Mouse (Mus musculus): ENCODE data around the gene Notum.
"Not testable (repeated sequence)": the region's sequence is repeated elsewhere in the genome, so short reads cannot be mapped to it uniquely, and the experiment has no call there.

Notum gene

DNA sequence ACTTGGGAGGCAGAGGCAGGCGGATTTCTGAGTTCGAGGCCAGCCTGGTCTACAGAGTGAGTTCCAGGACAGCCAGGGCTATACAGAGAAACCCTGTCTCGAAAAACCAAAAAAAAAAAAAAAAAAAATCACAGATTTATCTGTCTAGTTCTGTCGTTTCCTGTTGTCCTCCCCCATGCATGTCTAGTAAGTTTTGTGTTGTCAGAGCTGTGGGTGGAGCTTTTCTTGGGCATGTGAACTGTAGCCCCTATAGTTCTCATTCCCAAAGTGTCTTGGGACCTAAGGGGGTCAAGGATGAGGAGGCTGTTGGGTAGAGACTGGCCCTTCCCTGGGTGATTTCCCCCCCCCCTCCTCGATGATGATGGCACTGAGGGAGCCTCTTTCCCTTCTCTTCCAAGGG, 14.9 kb upstream of the Notum start:
- DNase-seq (ENCODE audit: low spot score) = not testable (repeated sequence)

DNA sequence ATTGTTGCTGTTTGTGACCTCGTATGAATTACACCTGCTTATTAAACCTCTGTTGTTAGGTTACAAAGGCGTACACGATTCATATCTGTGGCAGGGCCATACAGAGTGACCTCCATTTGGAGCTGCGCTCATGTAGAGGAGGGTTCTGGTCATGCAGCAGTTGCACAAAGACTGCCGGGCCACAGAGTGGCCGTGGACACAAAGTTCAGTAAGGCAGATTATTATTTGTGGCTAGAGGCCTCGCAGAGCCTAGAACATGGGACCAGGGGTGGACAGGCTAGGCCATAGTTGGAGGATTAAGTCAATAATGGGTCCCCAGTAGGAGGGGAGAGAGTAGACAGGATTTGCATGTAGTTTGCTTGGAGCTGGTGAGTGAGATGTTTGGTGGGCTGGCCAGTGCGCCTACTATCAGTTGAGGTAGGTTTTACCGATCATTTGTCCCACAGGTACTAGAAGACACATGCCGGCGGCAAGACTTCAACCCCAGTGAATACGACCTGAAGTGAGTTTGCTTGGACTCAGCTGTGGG, 12.7 kb upstream of the Notum start:
- DNase-seq (ENCODE audit: low spot score) = no peak

DNA sequence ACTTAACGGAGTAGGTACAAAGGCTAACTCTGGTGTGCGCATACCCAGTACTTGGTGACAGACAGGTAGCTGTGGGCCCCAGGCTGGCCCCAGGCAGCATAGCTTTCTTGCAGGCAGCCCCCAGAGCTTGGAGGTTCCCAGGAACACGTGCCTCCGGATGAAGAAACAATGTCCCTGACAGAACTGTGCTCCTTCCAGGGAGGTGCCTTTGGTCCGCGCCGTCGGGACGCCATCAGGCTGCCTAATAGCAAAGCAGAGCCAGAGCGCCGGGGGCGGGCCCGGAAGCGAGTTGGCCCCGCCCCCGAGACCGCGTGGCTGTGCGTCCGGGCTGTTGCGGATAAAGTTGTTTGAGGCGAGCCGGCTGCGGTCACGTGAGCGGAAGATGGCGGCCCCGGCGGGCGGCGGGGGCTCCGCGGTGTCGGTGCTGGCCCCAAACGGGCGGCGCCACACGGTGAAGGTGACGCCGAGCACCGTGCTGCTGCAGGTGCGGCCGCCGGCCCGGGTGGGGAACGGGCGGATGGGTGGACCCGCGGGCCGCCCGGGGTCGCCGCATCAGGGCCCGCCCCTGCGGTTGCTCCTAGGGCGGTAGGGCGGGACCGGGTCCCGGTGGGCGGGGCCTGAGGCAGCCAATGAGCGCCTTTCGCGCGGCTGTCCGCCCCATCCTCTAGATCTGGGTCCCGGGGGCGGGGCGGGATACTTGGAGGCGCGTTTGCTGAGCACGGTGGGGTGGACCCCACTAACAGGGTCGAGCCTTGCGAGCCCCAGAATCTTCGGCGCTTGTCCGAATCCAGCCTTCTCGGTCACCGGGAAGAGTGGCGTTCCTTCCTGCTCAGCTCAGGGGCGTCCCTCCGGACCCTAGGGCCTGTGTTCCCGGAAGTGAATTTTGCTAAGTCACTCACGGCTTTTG, 12.0 kb upstream of the Notum start, which contains the start of gene Aspscr1:
Gene Aspscr1 (plus strand): TSS at position 287 of the 907 bp plus-strand sequence.
- peak; percentile 82 for DNase-seq (ENCODE audit: low spot score)

DNA sequence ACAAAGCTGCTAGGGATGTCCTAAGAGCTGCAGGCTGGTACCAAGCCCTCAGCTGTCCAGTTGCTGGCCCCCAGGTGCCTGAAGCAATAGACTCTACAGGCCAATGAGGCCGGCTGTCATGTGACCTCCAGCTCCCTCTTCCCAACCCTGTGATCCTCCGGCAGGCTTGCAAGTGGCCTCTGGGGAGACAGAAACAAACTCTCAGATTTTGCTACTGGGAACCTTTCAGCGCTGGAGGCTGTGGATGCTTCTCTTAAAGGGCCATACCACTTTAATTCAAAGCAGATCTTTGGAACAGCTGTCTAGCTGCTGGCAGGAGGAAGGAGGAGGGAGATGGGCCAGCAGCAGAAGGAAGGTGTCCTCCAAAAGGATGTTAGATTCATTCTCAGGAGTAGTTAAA, 5.6 kb upstream of the Notum start:
- no peak for DNase-seq (ENCODE audit: low spot score)

DNA sequence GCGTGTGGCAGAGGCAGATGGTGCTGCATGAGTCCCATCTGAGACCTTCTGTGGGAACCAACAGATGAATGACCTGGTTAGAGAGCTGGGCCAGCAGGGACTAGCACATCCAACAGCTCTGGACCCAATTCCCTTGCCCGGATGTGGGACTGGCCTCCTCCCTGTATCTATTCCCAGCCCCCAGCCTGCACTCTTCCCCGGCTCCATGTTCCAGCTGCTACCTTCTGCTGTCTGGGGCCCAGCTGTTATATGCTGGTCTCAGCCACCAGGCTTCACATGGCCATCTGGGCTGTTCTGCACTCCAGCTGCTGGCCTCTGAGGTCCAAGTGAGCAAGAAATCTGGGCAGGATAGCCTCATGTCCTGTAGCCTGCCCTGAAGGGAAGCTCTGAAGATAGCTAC, 4.4 kb upstream of the Notum start:
- DNase-seq (ENCODE audit: low spot score) = no peak

DNA sequence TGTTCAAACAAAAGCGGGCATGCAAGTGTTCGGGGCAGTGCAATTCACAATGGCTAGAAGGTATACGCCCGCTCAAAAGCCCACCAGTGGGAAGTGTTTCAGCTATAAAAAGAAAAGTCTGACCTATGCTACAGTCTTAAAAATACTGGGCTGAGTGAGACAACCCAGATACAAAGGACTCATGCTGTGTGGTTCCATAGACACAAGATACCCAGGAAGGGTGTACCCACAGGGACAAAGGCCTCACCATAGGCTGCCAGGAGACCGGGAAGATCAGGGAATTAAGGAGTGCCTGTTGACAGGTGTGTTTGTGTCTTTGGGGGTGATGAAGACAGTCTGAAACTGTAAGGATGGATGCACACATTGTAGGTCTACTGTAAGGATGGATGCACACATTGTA, 2.7 kb upstream of the Notum start:
- DNase-seq (ENCODE audit: low spot score) = no peak

DNA sequence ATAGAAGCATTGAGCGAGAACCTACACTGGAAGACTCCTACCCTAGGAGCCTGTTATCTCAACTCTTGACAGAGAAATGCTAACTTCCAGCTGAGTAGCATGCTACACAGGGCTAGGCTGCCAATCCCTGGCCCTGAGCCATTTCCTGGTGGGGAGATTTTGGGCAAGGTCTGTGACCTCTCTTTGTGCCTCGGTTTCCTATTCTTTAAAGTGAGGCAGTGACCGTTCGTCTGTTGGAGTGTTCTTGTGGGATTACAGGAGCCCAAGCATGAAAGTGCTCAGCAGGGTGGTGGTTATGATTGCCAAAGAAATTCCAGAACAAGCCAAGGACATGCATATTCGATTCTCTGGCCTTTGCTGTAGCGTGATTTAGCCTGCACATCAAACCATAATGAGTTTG, 1.8 kb upstream of the Notum start:
- DNase-seq (ENCODE audit: low spot score) = no peak

DNA sequence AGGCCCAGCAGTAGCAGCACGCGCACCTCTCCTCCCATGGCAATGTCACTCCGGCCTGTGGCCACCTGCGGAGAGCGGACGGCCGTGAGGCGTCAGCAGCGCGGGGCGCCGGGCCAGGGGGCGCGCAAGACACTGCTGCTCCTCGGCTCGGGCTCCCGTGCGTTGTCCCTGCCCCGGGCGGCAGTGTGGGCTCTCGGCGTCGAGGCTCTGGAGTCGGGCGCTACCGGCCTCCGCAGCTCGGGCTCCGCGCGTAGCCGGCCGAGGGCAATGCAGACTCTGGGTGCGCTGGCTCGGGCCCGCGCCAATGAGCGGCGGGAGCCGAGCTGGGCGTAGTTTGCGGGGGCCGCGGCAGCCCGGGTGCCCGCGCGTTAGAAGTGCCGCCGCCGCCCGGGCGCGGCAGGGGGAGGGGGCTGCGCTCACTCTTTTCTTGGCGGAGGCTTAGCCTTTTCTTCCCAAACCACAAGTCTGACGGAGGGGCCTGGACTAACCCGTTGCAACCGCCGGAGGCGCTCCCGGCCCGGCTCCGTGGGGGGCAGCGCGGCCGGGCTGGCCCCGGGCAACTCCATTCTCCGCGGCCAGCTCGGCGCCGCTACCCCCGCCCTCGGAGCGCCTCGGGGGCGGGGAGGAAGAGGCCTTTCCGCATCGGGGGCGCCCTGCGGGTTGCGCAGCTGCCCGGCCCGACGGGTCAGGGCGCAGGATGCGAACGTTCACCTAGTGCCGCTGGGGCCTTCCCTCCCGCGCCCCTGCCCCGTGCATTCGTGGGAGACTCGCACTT, 487 bp downstream of the Notum start:
- DNase-seq (ENCODE audit: low spot score) = no peak

DNA sequence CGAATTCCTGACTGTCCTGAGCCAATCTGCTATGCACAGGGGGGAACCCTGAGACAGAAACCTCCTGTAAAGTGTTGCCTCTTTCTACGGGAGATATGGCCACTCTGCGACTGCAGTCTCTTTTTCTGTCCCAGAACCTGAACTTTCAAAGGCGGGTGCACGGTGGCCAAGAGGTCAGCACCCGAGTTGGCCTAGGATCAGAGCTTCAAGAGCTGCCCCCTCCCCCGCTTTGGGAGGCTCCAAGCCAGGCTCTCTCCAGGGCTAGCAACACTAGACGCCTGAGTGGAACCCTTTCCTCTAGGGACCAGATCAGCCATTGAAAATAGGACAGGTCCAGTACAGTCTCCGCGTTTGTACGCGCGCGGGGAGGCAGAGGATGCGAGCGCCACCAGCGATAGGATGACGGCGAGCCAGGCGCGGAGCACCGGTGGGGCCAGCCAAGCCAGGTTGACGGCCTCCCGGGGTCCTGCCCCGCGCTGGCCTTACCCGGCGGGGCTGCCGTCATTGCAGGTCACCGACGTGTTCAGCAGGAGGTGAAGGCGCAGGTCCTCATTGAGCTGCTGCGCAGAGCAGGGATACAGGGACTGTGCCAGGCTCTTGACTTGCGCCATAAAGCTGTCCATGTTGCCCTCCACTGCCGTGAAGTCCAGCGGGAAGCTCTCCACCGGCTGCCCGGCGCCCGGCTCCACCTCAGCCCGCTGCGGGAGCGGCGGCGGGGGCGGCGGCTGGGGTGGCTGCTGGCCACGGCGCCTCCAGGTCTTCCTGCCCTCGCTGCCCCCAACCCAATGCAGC, 1.3 kb downstream of the Notum start:
- no peak for DNase-seq (ENCODE audit: low spot score)

DNA sequence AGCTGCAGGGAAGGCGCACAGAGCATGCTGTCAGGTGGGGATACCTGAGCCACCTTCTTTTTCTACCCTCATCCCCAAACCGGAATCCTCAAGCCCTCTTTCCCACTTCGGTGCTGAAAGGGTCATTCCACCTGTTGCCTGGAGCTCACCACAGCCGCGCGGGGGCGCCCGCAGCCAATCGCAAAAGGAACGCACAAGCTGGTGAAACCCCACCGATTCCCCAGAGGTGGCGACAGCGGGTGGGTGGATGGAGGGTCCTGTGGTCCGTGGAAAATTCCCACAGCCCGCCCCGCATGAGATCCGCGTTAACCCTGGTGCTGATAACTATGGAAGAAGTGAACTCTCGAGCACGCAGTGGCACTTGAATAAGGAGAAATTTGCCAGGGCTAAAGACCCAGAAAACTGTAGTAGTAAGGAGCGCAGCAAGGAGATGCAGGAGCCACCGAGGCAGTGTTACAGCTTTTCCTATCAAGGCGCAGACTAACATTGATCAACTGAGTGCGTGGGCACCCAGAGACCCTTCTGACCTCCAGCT, 2.0 kb downstream of the Notum start:
- no peak for DNase-seq (ENCODE audit: low spot score)

DNA sequence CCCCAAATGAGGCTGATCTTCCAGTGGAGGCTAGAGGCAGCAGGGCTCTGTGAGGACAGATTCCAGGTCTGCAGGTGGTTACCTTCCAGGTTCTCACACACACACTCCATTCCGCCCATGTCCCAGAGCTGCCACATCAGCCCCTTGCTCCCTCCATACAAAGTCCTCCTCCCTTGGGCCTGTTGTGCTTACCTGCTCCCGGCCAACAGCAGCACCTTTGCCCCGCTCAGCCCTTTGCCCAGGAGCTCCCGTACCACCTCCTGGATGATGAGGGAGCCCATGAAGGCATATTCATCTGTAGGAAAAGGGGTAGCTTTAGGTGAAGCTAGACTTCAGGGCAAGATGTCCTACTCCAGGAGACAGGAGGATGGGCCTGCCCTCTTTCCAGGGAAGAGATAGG, 3.7 kb downstream of the Notum start:
- DNase-seq (ENCODE audit: low spot score) = no peak

DNA sequence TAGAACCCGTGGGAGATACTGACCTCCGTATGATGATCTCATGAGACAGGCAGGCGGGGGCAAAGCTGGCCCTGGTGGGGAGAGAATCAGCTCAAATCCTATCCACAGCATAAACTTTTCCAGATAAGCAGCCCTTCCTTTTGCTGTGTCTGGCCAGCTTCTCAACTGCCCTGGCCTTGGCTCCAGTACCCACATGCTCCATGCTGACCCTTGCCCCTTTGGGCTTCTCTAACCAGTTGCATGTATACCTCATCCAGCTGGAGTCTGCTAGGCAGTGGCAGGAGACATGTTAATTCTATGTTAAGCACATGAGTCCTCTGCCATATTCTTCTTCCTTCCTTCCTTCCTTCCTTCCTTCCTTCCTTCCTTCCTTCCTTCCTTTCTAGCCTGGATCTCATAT, 6.2 kb downstream of the Notum start:
- DNase-seq (ENCODE audit: low spot score) = no peak

DNA sequence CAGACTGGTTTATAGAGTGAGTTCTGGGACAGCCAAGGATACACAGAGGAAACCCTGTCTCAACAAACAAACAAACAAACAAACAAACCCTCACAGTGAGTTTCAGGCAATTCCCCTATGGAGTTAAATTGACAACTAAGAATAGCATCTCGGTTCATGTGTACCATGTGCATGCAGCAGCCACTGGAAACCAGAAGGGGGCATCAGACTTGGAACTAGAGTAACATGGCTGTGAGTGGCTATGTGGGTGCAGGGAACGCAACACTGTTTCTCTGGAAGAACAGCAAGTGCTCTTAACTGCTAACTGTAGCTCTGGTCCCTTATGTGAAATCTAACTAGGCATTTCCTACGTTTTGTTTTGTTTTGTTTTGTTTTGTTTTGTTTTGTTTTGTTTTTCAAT, 9.1 kb downstream of the Notum start:
- DNase-seq (ENCODE audit: low spot score) = no peak

DNA sequence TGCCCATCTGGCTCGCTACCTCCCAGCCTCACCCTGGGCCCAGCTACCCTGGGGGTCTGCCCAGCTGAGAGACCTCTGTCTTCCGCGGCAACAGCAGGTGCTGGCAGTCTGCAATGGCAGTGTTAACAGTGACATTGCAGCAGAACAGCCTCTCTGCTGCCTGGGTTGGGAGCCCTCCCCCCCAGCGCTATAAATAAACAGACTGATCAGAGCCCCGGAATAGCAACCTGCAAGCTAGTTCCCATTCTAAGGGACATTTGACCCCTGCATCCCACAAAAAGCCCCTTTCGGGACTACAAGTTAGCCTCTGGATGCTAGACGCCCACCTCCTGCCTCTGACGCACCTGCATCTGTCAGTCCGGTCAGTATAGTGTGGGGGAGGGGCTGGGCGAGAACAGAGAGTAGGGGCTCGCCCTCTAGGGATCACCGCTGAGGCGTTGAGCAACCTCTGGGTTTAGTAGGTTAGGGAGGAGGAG, 12.9 kb downstream of the Notum start, which contains the start of gene Myadml2:
Gene Myadml2 (minus strand): TSS at position 158 of the 476 bp plus-strand sequence.
- no peak for DNase-seq (ENCODE audit: low spot score)

DNA sequence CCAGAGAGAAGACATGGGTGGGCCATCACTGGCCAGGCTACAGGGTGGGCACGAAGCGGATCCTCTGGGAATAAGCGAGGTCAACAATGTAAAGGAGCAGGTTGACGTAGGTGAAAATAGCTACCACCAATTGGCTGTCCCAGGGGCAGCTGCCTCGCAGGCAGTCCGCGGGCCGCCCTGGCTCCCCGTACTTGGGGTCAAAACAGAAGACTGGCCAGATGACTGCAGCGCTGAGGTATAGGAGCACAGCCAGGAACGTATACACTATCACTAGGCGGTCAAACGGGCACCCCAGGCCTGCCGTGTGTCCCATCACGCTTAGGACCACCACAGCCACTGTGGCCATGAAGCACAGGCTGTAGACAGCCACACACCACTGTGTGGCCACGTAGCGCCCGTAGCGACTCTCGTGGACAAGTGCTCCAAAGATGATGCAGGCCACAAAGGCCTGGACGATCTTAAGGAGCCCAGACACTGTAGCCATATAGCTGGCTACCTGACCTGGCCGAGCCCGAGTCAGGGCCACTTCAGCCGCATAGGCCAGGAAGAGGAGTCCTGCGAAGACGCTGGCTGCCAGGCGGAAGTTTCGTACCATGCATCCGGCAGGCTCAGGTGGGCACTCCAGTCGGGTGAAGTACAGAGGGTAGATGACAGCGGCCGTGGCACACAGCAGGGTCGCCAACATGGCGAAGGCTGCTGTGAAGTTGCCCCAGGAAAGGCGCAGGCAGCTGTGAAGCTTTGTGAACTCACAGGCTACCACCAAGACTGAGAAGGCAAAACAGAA, 13.7 kb downstream of the Notum start:
- DNase-seq (ENCODE audit: low spot score) = no peak

DNA sequence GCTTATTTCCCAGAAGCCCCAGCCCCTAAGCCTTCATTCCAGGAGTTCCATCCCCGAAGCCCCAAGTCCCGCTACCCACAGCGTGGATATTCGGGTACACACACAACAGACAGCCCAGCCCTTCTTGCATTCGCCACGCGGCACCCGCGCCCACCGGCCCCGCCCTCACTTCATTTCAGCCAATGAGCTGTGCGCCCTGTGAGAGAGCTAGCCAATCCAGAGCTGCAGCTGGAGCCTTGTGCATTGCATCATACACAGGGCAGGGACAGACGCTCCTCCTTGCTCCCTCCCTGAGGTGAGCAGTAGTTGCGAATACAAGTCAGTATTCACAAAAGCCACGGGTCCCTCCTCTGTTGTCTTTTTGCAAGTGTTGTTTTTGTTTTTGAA, 17.4 kb downstream of the Notum start, which contains the start of gene Pycr1:
Gene Pycr1 (minus strand): TSS at position 169 of the 387 bp plus-strand sequence.
- peak; percentile 77 for DNase-seq (ENCODE audit: low spot score)

DNA sequence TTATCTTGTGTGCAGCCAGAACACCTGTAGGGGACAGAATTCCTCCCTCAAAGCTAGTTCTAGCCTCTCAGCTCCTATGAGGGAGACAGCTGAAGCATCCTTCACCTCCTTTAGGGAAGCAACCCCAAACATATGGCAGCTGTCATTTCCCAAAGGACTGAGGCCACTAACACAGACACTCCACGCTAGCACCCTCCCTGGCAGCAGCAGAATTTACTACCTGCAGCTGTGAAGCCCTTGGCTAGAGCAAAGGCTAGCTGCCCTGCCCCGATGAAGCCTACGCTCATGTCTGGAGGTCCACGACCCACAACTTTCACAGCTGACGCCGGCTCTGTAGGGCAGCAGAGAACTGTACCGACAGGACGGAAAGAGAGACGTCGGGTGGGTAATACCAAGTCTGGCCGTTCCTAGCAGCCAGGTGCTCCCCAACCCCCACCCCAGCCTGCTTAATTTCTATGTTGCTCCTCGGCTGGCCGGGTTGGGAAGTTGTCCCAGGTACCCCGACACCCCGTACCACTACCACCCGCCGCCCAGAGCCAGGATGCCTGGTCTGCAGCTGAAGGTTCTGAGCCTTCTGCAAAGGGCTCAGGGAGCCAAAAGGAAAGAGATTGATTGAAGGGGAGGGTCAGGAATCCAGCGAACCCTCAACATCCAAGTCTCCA, 17.9 kb downstream of the Notum start:
- no peak for DNase-seq (ENCODE audit: low spot score)

DNA sequence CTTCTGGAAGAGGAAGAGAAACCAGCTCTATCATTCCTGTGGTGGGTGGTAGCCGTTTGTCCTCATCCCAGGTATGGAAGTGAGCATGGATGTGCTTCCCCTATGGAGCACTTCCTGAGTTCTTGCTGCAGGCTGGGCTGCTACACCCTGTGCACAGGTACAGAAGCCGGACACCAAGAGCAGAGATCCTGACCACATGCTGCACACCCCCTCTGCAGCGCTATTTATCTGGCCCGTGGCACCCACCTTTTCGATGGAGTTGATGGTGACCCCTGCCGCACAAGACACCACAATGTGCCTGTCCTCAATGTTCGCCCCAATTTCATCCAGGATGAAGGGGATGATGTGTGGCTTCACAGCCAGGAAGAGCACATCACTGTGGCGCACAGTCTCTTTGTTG, 19.1 kb downstream of the Notum start:
- DNase-seq (ENCODE audit: low spot score) = no peak

DNA sequence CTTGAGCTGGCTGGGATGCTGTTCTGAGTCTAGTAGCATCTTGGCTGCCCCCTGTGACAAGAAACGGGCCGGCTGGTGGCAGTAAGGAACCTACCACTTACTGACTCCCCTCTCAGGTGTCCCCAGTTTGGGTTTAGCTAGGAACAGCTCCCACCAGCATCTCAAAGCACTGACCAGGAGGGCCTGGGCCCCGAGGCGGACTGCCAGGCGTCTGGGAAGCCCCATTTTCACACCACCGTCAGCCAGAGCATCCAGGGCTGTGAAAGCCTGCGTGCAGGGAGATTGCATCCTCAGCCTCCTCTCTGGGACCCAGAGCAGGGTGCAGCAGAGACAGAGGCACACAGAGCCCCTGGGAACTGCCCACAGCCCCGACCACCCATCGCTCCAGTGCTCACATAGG, 19.7 kb downstream of the Notum start:
- no peak for DNase-seq (ENCODE audit: low spot score)

DNA sequence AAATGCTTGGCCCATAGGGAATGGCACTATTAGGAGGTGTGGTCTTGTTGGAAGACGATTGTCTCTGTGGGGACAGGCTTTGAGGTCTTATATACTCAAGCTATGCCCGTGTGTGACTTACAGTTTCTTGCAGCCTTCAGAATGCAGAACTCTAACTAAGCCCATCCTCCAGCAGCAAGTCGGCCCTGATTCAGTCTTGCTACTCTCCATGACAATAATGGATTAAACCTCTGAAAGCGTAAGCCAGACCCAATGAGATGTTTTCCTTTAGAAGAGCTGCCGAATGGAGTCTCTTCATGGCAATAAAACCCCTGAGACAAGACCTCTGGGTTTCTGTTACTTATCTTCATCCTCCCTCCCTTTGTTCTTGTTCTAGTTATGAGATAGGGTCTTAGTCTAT, 26.2 kb downstream of the Notum start:
- no peak for DNase-seq (ENCODE audit: low spot score)
